Mouse (Mus musculus) liver, adult 2 months (tissue): ENCODE results near the gene Tarbp1. TPM values are rescaled to one million over a fixed set of nuclear protein-coding genes. Genes with fewer than 3 reads are reported as not detected.
"Not testable (repeated sequence)": the region's sequence is repeated elsewhere in the genome, so short reads cannot be mapped to it uniquely, and the experiment has no call there.

Experiments
- DNase-seq: peaks from one replicate; pipeline ENCODE4 v3.0.0-alpha.2; 2011; ENCODE audit warnings: low read depth, low spot score; ENCODE audit errors: extremely low read depth
- H3K27ac ChIP-seq: fragments of 200-500 bp; replicated peaks from 2 replicates; pipeline ENCODE4 v1.5.1; 2012; ENCODE audit warnings: low read depth, mild to moderate bottlenecking, control low read depth, inconsistent platforms, low read length; ENCODE audit not compliant: insufficient read depth
- H3K27me3 ChIP-seq: fragments of 200-500 bp; 2 replicates; pipeline ENCODE4 v1.6.1; 2012; ENCODE audit warnings: mild to moderate bottlenecking, moderate library complexity, low read length, inconsistent platforms; ENCODE audit not compliant: control insufficient read depth, insufficient read depth
- H3K36me3 ChIP-seq: fragments of 200-500 bp; 2 replicates; pipeline ENCODE4 v1.6.1; 2012; ENCODE audit warnings: low read length, inconsistent platforms; ENCODE audit not compliant: control insufficient read depth, insufficient read depth
- H3K4me1 ChIP-seq: fragments of 200-500 bp; 2 replicates; pipeline ENCODE4 v1.6.1; 2011; ENCODE audit warnings: low read length; ENCODE audit not compliant: control insufficient read depth, insufficient read depth
- H3K4me3 ChIP-seq: fragments of 200-500 bp; 2 replicates; pipeline ENCODE4 v1.5.1; 2011; ENCODE audit warnings: low read depth, mild to moderate bottlenecking, control low read depth, low read length, moderate library complexity; ENCODE audit not compliant: insufficient read depth
- H3K79me2 ChIP-seq: fragments of 200-500 bp; 2 replicates; pipeline ENCODE4 v1.6.1; 2012; ENCODE audit warnings: inconsistent platforms, mild to moderate bottlenecking, low read length, moderate library complexity; ENCODE audit not compliant: control insufficient read depth, insufficient read depth
- H3K9ac ChIP-seq: fragments of 200-500 bp; 2 replicates; pipeline ENCODE4 v1.6.1; 2012; ENCODE audit warnings: low read depth, mild to moderate bottlenecking, control low read depth, inconsistent platforms, low read length
- CTCF ChIP-seq: fragments of 200-500 bp; IDR thresholded peaks from 2 replicates; pipeline ENCODE4 v1.5.1; 2011; ENCODE audit warnings: low read depth, low read length, control low read depth
- POLR2A ChIP-seq: fragments of 200-500 bp; IDR thresholded peaks from 2 replicates; pipeline ENCODE4 v1.6.1; 2011; ENCODE audit warnings: low read length, control low read depth; ENCODE audit not compliant: insufficient read depth; ENCODE audit errors: extremely low read depth
- WGBS: fragments of 180-500 bp; shearing (Covaris S2); methylation state at CpG from one replicate; pipeline ENCODE4 v1.1.7; 2018; 5-methylcytosine and 5-hydroxymethylcytosine counted together
- polyA plus RNA-seq: library from polyadenylated mRNA; depleted of rRNA; stranded (reverse); fragments of >200 nt; gene quantifications from 2 replicates; pipeline ENCODE4 v1.2.3, GENCODE M21; 2012
- total RNA-seq: library from RNA; depleted of rRNA; stranded (reverse); fragments of >200 nt; gene quantifications from 2 replicates; pipeline ENCODE4 v1.2.3, GENCODE M21; 2014

The Tarbp1 gene
- total and polyA plus RNA-seq, 2 experiments, result 2.4 to 2.8 TPM

- 93% methylated on average over 2 of the region's 2 CpGs for WGBS
- no peaks in the 10 kb centered on the region for H3K36me3 ChIP-seq
- no peaks in the 10 kb centered on the region for H3K79me2 ChIP-seq
- TF ChIP-seq POLR2A (no peak), CTCF (no peak)
- peaks cover 8% of the 10 kb centered on the region; the same call in 1 of the 2 replicates for H3K4me1 ChIP-seq
- no peaks in the 10 kb centered on the region for H3K27me3 ChIP-seq
- no peak overlapping the region for H3K27ac ChIP-seq
- no peak overlapping the region for H3K4me3 ChIP-seq
- DNase-seq, result no peak
- no peak overlapping the region for H3K9ac ChIP-seq
Measured at GRCm38 (mm10) chr8:126480366-126480765, 5.5 kb upstream of the Tarbp1 start.

DNA sequence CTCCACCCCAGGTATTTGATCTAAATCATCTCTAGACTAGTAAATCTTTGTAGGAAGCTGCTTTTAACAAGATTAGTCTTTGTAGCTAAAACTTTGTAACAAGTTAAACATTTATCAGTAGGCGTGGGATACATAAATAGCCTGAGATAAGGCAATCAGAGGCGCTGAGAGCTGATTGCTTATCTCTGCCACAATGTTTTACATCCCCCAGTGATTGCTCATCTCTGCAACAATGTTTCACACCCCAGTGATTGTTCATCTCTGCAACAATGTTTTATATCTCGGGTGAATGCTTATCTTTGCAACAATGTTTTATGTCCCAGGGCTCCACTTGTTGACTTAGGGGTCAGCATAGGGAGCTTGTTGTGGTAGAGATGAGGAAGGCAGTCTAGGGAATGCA is 3.8 kb upstream of the Tarbp1 start:
- peak overlapping the region; percentile 54 for H3K27ac ChIP-seq

GRCm38 (mm10) chr8:126476151-126476855 is 1.4 kb upstream of the Tarbp1 start:
- not testable (repeated sequence) for H3K36me3 ChIP-seq, H3K4me3 ChIP-seq, DNase-seq, H3K9ac ChIP-seq, H3K27me3 ChIP-seq, H3K27ac ChIP-seq, H3K79me2 ChIP-seq
- 73% methylated on average over 29 of the region's 29 CpGs for WGBS
- peaks cover 16% of the 10 kb centered on the region for H3K4me1 ChIP-seq

More for the DNA sequence above, 3.8 kb upstream of the Tarbp1 start:
- TF ChIP-seq CTCF (no peak), POLR2A (no peak)
- H3K9ac ChIP-seq, result no peak overlapping the region
- WGBS, result 11% methylated on average over 3 of the region's 3 CpGs
- no peaks in the 10 kb centered on the region for H3K27me3 ChIP-seq
- H3K79me2 ChIP-seq, result peaks cover 3% of the 10 kb centered on the region; the same call in 1 of the 2 replicates
- H3K36me3 ChIP-seq, result no peaks in the 10 kb centered on the region
- H3K4me3 ChIP-seq, result no peak overlapping the region
- DNase-seq, result peak; percentile 45
- H3K4me1 ChIP-seq, result peaks cover 11% of the 10 kb centered on the region

- H3K27me3 ChIP-seq, H3K27ac ChIP-seq, H3K79me2 ChIP-seq, H3K4me3 ChIP-seq, DNase-seq, H3K36me3 ChIP-seq, H3K9ac ChIP-seq: not testable (repeated sequence)
- WGBS, result 87% methylated on average over 8 of the region's 8 CpGs
- H3K4me1 ChIP-seq, result peaks cover 16% of the 10 kb centered on the region
Measured at GRCm38 (mm10) chr8:126475738-126476137, 873 bp upstream of the Tarbp1 start.

DNA sequence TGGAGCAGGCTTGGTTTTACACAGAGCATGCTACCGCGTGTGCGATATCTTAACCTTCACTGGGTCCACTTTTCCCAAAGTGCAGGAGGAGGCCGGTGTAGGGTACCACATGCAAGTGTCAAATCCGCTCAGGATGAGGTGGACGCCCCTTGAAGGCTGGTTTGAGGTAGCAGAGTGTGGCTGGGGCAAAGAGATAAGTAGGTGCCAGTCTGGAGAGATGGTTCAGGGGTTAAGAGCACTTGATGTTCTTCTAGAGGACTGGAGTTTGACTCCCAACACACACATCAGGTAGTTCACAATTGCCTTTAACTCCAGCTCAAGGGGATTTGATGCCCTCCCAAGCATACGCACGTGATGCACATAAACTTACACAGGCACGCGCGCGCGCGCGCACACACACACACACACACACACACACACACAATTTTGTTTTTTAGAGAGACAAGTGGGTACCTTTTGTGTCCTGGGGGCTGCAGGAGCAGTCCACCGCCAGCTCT is 1.0 kb downstream of the Tarbp1 start:
- DNase-seq, result peak; percentile 13
- TF ChIP-seq CTCF (no peak), POLR2A (no peak)
- H3K4me1 ChIP-seq, result peaks cover 13% of the 10 kb centered on the region
- H3K4me3 ChIP-seq, result peak overlapping the region; percentile 82
- 15% methylated on average over 16 of the region's 16 CpGs for WGBS
- peak overlapping the region; percentile 95 for H3K9ac ChIP-seq
- no peak overlapping the region; the same call in 1 of the 2 replicates for H3K27ac ChIP-seq
- H3K79me2 ChIP-seq, result peaks cover 4% of the 10 kb centered on the region; the same call in 1 of the 2 replicates
- no peaks in the 10 kb centered on the region for H3K27me3 ChIP-seq
- H3K36me3 ChIP-seq, result peaks cover 6% of the 10 kb centered on the region

DNA sequence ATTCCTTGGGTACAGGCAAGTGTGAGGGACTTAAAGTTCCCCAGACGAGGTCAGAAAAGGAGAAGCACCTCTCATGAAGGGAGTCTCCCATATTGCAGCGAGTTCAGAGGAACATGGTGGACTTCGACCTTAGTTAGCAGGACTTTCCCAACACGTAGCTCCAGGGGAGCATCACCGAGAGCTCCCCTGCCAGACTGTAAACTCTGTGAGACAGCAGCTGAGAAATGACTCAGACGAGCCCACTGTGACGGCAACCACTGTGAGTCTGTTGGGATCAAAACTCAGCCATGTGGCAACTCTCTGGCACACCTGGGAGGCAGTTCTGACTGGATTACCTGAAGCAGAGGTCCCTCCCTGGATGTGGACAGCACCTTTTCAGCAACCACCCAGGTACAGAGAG is 10.8 kb downstream of the Tarbp1 start:
- Histone ChIP-seq H3K27me3 (no peaks in the 10 kb centered on the region), H3K36me3 (peaks cover 13% of the 10 kb centered on the region; the same call in 1 of the 2 replicates), H3K9ac (no peak overlapping the region), H3K79me2 (no peaks in the 10 kb centered on the region), H3K4me1 (0 out of 2 replicates have a peak, but pooled peaks cover 5% of the 10 kb centered on the region), H3K4me3 (no peak overlapping the region), H3K27ac (no peak overlapping the region)
- DNase-seq, result peak; percentile 36
- WGBS, result 26% methylated on average over 7 of the region's 7 CpGs
- no peak for TF ChIP-seq CTCF
- TF ChIP-seq POLR2A, result no peak
